Mouse (Mus musculus): ENCODE results near the gene Snd1.
"Not testable (repeated sequence)": the region's sequence is repeated elsewhere in the genome, so short reads cannot be mapped to it uniquely, and the experiment has no call there.

Snd1 gene

DNA sequence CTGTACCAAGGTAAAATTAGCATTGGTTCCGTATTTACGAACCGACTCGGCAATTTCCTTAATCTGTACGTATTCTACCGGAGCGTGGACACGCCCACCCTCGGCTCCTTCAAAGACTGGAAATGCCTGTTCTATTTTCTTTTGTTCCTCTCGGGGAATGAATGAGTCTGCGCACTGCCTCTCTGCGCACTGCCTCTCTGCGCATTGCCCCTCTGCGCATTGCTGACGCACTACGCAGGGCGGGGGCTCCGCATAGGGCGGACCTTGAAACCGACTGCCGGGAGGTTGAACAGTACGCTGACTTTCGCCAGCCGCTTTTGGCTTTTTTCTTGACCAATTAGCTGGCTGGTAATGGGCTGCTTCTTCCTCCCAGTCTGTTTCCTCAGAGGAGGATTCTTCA lies 453.0 kb downstream of the Snd1 start:
- not testable (repeated sequence) for DNase-seq

DNA sequence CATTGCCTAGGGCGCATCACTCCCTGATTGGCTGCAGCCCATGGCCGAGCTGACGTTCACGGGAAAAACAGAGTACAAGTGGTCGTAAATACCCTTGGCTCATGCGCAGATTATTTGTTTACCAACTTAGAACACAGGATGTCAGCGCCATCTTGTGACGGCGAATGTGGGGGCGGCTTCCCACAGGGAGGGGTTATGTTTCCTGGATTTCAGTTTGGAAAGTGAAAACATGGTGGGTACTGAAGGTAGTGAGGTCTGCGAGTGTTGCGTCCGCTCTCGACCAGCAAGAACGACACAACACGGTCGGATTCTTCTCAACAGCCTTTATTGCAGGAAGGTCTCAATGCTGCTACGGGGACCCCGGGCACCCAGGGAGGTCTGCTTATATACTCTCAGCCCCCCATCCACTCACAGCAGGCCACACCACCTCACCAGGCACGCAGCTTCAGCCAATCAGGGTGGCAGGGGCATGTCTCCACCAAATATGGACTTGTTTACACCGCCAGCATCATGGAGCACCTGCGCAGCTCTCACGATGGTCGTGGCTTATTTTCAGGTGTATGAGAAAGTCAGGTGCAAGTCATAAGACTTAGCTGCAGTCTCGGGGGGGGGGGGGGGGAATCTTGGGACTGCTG lies 454.3 kb downstream of the Snd1 start:
- DNase-seq = not testable (repeated sequence)

DNA sequence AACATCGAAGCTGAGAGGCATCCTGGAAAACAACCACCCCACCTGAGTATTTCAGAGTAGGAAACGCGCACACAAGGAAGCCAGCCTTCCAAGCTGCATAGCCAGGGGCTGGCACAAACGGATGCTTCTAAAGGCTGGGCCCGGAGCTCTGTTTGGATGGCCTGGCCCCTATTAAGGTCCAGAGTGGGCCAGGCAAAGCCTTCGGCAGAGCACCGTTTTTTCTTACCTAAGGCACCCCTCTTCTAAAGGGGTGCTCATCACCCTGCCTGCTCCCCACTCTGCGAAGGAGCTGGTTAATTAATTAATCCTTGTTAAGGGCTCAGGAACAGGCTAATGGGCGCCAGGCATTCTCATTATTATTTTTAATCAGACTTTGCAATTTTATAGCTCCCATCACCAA lies 456.3 kb downstream of the Snd1 start:
- DNase-seq = no peak

DNA sequence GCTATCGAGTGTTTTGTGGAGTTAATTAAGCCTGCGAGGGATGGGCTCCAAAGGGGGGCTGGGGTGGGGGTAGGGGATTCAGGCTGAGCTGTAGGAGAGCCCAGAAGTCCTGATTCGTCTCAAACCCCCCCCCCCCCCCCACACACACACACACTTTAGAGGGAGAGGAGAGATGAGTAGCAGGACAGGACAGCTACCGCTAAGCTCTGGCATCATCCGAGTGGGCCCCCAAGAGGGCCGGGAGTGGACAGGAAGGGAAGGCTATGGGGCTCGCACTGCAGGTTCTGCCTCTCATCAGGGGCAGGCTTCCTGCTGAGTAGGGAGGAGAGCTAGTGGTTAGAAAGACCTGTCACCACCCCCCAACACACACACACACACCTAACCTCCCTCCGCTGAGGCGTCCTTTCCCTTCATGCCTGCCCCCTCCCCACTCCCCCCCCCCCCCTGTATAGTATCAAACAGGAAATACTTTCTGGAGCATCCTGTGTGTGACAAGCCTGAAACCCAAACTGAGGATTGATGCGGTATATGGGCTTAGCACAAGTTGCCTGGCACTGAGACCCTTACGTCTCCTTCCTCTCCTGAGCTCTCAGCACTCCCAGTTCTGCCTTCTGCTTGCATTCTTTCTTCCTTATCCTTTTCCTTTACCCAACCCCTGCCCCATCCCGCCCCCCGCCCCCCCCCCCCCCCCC lies 456.8 kb downstream of the Snd1 start:
- no peak for DNase-seq

DNA sequence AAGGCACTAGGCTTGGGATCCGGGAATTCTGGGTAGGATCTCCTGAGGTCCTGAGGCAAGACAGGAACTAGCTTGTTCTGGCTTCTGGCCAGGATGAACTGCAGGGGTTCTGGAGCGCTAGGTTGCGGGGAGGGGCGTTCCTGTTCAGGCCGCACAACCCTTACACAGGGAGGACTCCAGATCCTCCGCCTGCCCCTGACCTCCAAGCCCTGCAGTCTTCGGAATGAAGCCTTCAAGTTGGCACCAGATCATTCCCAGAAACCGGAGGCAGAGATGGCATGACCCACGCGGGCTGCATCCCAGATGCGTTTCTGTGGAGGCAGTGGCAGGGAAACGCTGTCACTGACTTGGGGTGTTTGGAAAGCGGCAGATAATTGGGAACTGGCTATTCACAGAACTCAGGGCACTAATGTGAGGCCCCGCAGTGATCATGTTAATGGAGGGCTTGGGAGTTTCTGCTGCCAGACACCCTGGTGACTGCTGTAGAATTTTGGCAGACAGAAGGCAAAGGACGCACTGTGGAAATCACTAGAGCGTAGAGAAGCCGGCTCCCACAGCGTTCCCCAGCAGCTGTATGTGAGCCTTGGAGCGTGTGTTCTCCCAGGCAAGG lies 457.5 kb downstream of the Snd1 start:
- no peak for DNase-seq

DNA sequence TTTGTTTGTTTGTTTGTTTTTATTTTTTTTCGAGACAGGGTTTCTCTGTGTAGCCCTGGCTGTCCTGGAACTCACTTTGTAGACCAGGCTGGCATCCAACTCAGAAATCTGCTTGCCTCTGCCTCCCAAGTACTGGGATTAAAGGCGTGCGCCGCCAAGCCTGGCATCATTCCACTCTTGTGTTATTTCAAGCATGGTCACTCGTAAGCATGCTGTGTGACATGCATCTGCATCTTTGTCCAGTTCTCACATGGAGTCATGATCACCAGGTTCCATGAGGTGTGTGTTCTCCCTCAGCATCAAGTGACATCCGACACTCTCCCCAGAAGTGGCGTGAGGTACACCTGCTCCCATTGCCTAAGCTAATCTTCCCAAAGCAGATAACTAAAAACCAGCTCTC lies 460.8 kb downstream of the Snd1 start:
- DNase-seq = no peak

DNA sequence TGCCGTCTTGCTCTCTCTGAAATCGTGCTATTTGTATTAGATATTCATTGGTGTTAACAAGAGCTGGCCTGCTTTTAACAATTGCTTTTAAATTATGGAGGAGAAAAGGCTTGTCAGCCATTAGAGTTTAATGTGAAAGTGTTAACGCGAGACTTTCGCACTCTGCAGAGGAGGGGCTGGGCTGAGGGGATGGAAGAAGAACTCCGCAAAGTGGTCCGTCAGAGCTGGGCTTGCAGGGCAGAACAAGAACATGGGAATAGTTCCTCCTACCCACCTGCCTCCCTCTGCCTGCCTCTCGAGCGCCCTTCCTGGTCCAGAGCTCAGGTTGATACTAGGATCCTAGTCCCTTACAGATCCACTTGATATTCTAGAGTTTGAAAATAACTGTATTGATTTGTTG lies 472.3 kb downstream of the Snd1 start:
- DNase-seq = no peak

DNA sequence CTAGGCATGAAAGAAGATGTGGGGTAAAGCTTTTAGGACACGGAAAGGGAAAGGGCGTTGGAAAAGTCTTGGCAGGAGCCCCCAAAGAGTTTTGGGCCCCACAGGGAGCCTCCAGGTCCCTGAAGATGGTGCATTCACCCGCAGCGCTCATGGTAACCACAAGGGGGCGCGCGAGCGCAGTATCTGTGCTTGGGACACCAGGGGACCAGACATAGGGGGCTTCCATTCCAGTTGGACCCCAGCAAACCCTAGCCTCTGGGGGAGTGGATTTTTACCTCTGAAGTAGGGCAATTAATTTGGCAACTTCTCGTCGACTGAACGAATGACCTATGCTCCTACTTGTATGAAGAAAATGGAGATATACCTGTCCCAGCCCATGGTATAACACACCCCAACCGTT lies 474.3 kb downstream of the Snd1 start:
- peak; percentile 47 to 51 for DNase-seq

DNA sequence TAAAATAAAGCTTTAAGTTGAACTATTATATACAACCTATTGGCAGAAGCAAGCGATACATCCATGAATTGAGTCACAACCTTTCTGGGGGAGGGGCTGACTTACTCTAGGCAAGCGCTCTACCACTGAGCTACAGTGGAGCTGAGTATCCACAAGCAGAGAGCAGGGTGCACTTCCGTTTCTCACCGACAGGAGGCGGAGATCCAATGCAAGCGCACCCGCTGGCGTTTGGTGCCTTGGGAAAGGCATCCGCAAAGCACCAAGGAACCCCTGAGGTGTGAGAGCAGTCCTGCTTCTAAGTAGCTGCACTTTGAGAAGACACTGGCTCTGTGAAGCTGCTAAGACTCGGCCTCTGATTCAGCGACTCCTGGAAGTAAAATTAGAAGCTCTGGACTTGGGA lies 480.6 kb downstream of the Snd1 start:
- peak; percentile 5 to 16 for DNase-seq

DNA sequence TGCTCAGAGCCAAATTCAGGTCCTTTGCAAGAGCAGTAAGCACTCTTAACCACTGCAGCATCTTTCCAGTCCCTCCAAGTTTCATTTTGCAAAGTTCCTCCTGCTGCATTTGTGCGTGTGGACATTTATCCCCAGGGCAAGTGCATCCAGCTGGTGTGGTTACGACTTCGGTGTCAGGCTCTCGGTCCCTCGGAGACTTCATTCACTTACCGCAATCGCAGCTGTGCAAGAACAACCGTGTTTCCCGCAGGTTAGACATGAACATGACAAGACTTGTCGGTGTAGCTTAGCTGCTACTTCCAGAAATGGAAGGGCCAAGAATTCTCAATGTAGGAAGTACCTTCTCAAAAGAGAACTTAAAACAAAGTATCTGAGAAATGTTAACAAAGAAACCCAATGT lies 482.5 kb downstream of the Snd1 start:
- DNase-seq = no peak

DNA sequence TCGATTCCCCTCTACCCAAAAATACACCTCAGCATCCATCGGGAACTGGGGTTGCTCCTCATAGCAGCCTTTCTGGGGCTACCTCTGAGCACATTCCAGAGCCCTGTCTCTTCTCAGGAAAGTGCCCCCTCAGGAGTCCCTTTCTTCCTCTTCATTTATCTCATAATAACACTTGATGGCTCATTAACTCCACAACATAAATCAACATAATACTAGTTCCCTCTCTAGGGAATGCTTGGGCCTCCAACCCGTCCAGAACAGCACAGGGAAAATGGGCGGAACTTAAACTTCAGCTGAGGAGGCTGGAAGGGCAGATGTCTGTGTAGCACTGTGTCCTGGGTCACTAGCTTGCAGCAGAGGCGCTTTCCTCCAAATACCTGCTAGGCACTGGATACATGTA lies 488.2 kb downstream of the Snd1 start:
- no peak for DNase-seq

DNA sequence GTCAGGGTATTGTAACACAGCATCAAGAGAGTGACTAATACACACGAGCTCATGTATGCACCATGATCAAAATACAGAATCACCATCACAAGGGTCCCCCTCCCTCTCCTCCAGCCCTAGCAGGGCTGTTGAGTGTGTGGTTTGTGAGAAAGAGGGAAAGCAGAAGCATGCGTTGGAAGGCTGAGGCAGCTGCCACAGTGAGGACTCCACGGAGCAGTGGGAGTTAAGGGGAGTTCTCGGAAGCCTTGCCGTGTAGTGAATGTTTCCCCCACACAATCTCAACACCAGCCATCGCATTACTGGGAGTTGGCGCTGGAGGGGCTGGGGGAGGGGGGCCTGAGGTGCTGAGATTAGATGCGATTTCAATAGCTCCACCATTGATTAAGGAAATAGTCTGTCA lies 490.3 kb downstream of the Snd1 start:
- DNase-seq = no peak

DNA sequence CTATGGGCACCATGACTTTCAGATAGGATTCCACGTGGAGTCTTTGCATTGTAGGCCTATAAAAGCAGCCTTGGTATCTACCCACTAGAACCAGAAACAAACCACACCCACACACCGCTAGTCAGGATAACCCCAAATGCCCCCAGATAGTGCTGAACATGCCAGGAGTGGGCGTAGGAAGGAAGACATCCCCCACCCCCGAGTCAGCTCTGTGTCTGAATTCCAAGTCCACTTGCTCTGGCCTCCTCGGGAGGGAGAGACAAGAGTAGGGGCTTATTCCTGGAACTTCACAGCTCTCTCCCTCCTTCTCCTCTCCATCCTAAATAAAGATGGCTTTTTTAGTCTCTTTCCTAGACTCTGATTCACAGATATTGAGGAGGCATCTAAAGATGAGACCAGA lies 494.7 kb downstream of the Snd1 start:
- no peak for DNase-seq

DNA sequence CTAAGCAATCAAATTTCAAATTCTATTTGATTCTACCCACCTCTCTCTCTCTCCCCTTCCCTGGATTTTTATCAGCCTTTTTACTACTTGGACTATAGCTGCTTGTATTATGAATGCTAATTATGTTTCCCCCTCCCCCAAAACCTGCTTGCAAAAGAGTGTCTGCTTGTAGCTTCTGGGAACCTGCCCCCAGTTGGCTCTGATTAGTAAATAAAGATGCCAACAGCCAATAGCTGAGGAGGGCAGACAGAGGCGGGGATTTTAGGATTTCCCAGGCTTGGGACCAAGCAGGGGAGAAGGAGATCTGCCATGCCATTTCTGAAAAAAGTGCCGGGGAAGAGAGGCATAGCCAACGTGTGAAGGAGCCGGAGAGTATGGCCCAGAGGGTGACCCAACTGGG lies 495.8 kb downstream of the Snd1 start:
- no peak for DNase-seq

DNA sequence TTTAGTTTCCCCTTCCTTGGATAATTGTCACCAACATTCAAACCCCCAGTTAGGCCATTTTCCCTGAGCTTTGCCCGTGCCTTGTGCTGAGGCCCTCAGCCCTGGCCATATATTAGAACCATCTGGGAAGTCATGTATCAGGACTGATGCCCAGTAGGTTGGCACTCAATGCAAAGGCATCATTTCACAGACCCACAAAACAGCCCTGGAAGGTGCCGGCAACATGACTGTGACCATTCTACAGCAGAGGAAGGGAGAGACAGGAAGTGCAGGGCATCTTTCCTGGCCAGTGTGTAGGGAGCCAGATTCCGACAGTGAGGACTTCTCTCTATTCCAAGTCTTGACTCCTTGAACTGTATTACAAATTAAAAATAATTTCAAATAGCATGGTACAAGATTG lies 499.6 kb downstream of the Snd1 start:
- no peak for DNase-seq

DNA sequence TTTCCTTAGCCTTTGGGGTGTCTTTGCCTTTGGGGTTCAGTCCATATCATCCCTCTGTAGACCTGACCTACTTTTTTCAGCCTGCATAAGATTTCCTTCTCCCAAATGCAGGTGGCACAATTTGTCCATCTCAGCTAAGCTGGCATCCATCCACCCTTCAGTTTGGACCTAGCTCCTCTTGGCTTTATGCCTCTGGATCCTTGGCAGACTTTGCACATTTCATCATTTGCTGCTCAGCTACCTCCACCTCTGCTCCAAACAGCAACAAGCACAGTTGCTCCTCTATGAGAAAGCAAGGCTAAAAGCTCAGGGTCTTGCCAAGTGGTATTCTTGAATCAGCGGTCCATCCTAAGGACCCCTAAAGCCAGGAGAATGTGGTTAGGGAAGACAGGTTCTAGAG lies 500.2 kb downstream of the Snd1 start:
- no peak for DNase-seq

DNA sequence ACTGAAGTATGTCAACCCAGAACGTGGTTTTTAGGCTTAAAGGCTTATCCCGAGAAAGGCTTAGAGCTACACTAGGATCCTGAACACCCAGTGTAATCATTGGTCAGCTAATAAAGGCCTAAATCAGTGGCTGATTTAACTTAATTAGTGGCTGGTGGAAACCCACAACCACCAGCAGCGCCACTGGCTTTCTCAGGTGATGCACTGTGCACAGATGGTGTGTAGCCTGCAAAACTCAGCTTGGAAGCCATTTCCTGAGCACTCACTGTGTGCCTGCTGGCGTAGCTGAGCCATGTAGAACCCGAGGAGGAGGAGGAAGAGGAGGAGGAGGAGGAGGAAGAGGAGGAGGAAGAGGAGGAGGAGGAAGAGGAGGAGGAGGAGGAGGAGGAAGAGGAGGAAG lies 503.1 kb downstream of the Snd1 start:
- no peak for DNase-seq

DNA sequence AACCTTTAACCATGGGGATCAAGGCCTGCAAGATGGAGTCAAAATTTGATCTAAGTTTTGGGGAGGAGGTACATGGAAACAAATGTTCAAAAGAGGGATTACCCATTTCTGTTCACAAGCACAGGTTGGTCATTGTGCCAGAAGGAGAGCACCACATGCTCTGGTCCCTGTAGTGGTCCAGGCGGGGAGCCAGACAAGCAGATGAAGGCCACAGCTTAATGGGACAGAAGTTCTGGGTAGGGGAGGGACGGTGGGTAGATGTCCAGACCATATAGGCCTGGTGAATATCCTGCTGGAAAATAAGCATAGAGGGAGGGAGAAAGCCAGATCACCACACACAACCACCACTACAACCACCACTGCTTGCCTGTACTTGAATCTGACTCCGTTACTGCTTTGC lies 503.9 kb downstream of the Snd1 start:
- DNase-seq = no peak

DNA sequence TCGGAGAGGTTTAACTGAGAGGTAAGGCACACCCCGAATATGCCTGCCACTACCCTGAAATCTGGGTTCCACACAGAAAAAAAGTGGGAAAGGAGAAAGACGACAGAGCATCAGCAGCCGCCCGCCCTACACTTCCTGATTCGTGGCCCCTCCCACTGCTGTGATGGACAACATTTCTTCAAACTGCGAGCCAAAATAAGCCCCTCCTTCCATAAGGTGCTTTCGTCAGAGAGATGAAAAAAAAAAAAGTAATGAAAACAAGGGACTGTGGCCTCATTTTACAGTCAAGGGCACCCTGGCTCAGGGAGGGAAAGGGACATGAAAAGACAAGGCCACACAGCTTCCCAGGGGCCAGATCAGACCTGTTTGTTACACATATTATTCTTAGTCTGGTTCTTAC lies 504.6 kb downstream of the Snd1 start:
- no peak for DNase-seq

DNA sequence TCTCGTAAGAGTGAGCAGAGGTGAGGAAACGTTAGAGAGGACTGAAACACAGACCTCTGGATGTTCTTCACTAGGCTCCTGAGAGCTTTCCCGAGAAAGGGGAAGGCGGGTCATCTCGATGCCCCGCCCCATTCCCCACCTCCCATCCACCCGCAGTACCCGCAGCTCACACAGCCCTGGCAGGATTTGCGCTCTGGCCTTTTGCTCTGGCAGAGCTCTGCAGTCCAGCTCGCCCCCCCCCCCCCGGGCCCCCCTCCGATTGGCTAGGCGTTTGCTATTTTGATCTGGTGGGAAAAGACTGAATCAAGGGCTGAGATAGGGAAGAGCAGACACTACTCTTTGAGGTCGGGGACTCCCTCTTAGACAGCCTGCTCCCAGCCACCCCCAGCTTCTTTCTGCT lies 505.3 kb downstream of the Snd1 start:
- DNase-seq = no peak

DNA sequence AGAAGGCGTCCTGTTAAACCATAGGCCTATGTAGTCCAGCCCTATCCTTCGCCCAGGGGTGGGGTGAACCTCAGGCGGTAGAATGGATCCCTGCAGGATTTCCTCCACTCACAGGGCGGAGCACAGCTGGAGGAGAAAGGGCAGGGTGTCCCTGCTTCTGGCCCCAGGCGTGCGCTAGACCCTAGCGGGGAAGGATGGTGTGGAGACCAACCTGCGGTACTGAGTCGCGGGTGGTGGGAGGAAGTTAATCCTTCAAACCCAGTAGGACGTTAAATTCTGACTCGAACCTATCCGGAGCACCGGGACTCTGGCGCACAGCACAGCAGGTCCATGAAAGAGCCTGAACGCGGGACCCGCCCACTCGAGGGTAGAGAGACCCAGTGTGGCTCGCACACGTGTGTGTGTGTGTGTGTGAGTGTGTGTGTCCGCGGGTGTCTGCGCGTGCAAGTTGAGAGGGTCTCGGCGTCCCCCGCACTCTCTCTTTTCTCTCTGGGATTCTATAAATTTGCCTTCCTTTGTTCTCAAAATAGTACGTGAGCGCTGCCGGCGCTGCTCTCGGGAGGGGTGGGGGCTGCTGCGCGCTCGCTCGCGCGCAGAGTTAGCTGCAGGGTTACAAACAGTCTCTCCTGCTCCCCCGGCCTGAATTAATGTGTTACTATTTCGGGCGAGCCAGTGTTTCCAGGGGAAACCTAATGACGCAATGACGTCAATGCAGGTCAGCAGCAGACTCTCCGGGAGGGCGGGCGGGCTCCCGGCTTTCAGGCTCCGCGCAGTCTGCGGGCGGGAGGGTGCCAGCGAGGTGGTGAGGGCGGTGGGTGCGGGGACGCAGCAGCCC lies 506.0 kb downstream of the Snd1 start:
- peak in 1 of 2 experiments; percentile 11 for DNase-seq

DNA sequence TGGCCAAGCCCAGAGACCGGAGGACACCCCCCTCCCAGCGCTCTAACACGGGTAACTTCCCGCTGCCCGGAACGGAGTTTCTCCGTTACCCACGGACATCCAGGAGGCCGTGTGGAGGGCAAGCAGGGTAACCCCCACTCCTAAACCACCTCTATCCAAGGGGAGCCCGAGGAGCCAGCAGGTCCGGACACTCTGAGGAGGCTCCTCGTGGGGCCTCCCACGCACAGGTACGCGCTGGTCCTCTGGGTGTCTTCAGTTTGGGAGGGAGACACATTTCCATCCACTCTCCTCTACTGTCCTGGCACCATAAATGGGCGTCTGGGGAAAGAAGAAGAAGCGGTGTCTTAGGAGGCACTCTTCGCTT lies 506.6 kb downstream of the Snd1 start:
- DNase-seq = no peak

DNA sequence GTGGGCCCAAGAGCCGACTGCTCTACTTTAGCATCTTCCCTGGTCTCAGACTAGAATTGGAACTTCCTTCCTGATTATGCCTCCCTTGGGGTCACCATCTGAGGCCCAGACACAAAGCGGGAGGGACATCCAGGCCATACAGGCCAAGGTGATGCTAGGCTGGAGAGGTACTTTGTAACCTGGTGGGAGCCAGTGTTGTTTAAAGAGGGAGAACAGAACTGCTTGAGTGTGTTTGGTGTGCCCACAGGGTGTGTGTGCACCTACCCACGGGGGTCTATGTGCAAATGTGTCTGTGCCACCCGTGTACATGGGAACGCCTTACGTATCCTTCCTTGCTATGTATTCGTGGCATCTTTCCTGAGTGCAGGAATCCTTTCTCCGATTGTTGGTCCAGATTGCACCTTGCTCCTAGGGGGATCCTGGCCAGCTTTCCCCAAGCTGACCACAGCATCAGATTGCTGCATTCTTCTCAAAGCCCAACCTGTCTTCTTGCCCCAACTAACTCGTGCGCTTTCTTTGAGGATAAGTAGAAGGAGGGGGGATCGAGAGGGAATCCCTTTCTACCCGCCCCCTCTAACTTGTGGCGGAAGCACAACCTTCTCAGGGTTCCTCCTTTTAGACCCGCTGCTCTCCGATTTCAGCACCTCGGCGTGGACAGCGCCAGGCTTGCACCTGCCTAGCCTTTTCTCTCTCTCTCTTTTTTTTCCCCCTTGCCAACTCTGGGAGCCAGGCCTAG lies 507.2 kb downstream of the Snd1 start:
- DNase-seq = peak in 1 of 2 experiments; percentile 13

Measured in lung, adult 18-20 months (tissue).